13 mouse cellular contexts compared by ENCODE assay signal in genomic region chr6:82837246-82837645, GRCm38 (mm10).
"Had no signal": no experiment of that assay in that cellular context is flagged by ENCODE, and none has a peak within 500 bp of the region (broad histone marks: within the 10 kb centered on the region; RNA-seq: fewer than 3 reads in every experiment).

No protein-coding gene starts in this region.

- DNase-seq: gastrocnemius, postnatal 14 days; gastrocnemius, postnatal 36 days; heart, adult 18-20 months; heart, postnatal 10 days; heart, postnatal 36 days; kidney, adult 11 months; kidney, adult 2 months; kidney, adult 9 months; kidney, postnatal 14 days; kidney, postnatal 36 days; layer of hippocampus, adult 9-11 months; layer of hippocampus, postnatal 36 days; left cerebral cortex, postnatal 4 days had no signal
